8 mouse cellular contexts compared by ENCODE assay signal in the genomic region with DNA sequence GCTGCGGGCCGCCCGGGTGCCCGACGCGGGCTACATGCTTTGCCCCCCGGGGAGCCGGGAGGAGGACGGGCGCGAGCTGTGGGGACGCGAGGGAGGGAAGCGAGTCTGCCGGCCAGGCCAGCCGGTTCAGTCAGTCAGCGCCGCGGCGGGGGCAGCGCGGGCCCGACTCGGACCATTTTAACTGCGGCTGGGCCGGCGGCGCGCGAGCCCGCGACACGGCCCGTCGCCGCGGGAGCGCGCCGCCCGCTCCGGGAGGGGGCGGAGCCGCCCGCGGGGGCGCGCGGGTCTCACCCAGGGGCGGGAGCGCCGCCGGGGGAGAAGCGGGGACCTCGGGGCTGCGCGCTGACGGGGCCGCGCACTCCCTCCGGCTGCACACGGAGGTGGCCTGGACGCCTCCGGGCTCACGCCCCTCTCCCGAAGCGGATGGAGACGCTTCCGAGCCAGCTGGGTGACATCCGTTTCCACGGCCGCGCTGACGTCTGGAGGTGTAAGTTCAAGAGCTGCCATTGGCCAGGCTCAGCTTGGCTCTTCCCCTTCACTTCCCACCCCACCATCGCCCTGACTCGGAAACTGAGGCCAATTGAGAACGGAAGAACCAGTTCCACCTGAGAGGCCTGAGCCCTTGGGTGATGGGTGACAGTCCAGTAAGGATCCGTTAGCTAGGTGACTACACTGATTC. TPM values are rescaled to one million over a fixed set of nuclear protein-coding genes. Genes with fewer than 3 reads are reported as not detected.
A peak's percentile ranks its signal among the peaks of the same experiment; 100 is the strongest.
DNase-seq lines count a peak whose midpoint lies in the region; ATAC-seq and TF ChIP-seq lines count a peak whose summit lies in the region.

No protein-coding gene starts in this region.

- no peaks in the 10 kb centered on the region for H3K9me3 ChIP-seq in lung, embryonic 15.5 days

- TF ChIP-seq POLR2A in olfactory bulb, adult 2 months (IDR thresholded peaks at IDR 0.05; ENCODE audit: insufficient read depth, low read depth, low read length): 0 out of 2 replicates have a peak, but pooled peaks have one; percentile 40

- peak overlapping the region; percentile 96 for H3K27ac ChIP-seq in lung, embryonic 15.5 days
- peak overlapping the region; percentile 66 for H3K27ac ChIP-seq in olfactory bulb, adult 2 months (ENCODE audit: insufficient read depth, low read depth, low read length)

- WGBS in lung, embryonic 15.5 days: 2% methylated on average over 26 of the region's 78 CpGs
- WGBS in olfactory bulb, adult 2 months: under 1% methylated on average over 63 of the region's 78 CpGs

- peak; percentile 73 for DNase-seq in MEL-GATA-1-ER (ENCODE audit: extremely low read depth, low read depth)
- DNase-seq in cerebellum, adult 8-10 months: peak; percentile 80
- peak; percentile 69 for DNase-seq in layer of hippocampus, adult 9-10 months (ENCODE audit: low spot score)
- DNase-seq in thymus, adult 18-20 months: peak; percentile 81 to 86

- peak overlapping the region; percentile 96 for H3K9ac ChIP-seq in lung, embryonic 15.5 days

- H3K4me2 ChIP-seq in lung, embryonic 15.5 days: peak overlapping the region; percentile 57

- peak; percentile 77 for ATAC-seq in frontal cortex, adult (ENCODE audit: low TSS enrichment)
- ATAC-seq in hematopoietic stem cell, adult 5-6 weeks (replicated peaks in 1 of 2; ENCODE audit: insufficient read depth in 1 of 2, low FRiP score in 2 of 2, low TSS enrichment in 1 of 2, low read depth in 1 of 2, poor library complexity in 2 of 2, severe bottlenecking in 2 of 2): peak; percentile 93
- ATAC-seq in lung, embryonic 15.5 days (ENCODE audit: borderline replicate concordance, extremely low read depth, low FRiP score, low TSS enrichment): peak; percentile 88

- H3K4me3 ChIP-seq in lung, embryonic 15.5 days: peak overlapping the region; percentile 86
- peak overlapping the region; percentile 95 for H3K4me3 ChIP-seq in olfactory bulb, adult 2 months (ENCODE audit: insufficient read depth, low read depth, low read length)

- TF ChIP-seq CTCF in olfactory bulb, adult 2 months (IDR thresholded peaks at IDR 0.05; ENCODE audit: insufficient read depth, low read depth, low read length): no peak

- peaks cover 4% of the 10 kb centered on the region; the same call in 1 of the 2 replicates for H3K36me3 ChIP-seq in lung, embryonic 15.5 days

- no peaks in the 10 kb centered on the region for H3K27me3 ChIP-seq in lung, embryonic 15.5 days

- peaks cover 31% of the 10 kb centered on the region for H3K4me1 ChIP-seq in lung, embryonic 15.5 days
- H3K4me1 ChIP-seq in olfactory bulb, adult 2 months (ENCODE audit: control insufficient read depth, insufficient read depth, low read length): peaks cover 8% of the 10 kb centered on the region

RNA-seq across cellular contexts. Expression of a gene that starts 0.5 kb away (rescaled TPM):
- total RNA-seq in hematopoietic stem cell, adult 5-6 weeks (2017): 8.8 and 10.6 TPM in 2 replicates
- polyA plus RNA-seq in lung, embryonic 15.5 days (2015; fragmentation: Nextera tagmentation; extraction: Ambion mirVana): 5.8 and 6.1 TPM in 2 replicates
- not detected in 2 replicates for polyA plus RNA-seq in olfactory bulb, adult 2 months (2012; ENCODE audit: insufficient read depth, insufficient read length, low replicate concordance, missing spikeins)

Comparison
In these comparisons a context has a peak if more than half of its experiments do, and no peak if none do; other contexts are left out.
1. Peak in every context shown above with its lines: DNase-seq, ATAC-seq, H3K4me3 ChIP-seq and H3K27ac ChIP-seq.